Mouse (Mus musculus): ENCODE data around the gene Rtn3. TPM values are rescaled to one million over a fixed set of nuclear protein-coding genes. Genes with fewer than 3 reads are reported as not detected.

Rtn3 gene
- polyA plus RNA-seq, 1 experiment from 2014 or later, result 371 TPM

DNA sequence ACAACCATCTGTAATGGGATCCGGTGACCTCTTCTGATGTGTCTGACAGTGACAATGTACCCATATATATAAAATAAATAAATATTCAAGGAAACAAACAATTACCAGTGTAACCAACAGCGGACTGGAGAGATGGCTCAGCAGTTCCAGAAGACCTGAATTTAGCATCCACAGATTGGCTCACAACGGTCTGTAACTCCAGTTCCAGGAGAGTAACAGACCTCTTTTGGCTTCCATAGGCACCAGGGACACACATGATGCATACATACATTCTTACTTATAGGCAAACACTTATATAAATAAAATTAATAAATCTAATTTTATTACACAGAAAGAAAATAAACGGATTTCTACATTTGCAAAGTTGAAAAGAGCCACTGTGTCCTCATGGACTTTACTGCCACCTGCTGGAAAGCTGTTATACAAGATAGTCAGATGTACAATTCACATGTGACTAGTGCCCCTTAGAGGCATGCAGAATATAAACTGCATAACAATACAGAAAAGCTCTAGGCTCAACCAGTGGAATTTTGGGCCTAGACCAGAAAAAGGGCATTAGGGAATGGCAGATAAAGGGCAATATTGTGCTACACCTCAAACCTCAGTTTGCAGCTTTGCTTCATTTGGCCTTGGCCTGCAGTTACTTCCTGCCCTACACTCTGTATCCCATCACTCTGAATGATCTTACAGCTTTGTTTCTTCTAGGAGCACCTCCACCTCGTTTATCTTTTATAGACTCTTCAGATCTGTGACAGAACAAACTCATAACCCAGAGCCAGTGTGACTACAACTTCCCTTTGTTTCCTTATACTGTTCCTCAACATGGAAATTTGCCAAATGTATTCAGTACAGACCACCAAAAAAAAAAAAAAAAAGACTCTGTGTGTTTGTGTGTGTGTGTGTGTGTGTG lies 46.8 kb downstream of the Rtn3 start:
- Histone ChIP-seq H3K27ac (ENCODE audit: low read depth, low read length) (no peak overlapping the region), H3K4me3 (ENCODE audit: low read depth, low read length) (no peak overlapping the region), H3K9ac (ENCODE audit: low read length) (no peak overlapping the region), H3K9me3 (ENCODE audit: control insufficient read depth, low read length) (no peaks in the 10 kb centered on the region), H3K4me1 (ENCODE audit: control insufficient read depth, insufficient read depth, low read length) (0 out of 2 replicates have a peak, but pooled peaks cover 2% of the 10 kb centered on the region), H3K36me3 (ENCODE audit: control insufficient read depth, insufficient read depth, low read length) (peaks cover 18% of the 10 kb centered on the region), H3K4me2 (no peak overlapping the region), H3K27me3 (ENCODE audit: control insufficient read depth, insufficient read depth, low read length) (no peaks in the 10 kb centered on the region)
- peak; percentile 91 for DNase-seq (ENCODE audit: low spot score, missing footprints)
- WGBS, result 85% methylated on average over 5 of the region's 5 CpGs
- peak; percentile 55; the same call in 1 of the 2 replicates for ATAC-seq (ENCODE audit: low FRiP score)

DNA sequence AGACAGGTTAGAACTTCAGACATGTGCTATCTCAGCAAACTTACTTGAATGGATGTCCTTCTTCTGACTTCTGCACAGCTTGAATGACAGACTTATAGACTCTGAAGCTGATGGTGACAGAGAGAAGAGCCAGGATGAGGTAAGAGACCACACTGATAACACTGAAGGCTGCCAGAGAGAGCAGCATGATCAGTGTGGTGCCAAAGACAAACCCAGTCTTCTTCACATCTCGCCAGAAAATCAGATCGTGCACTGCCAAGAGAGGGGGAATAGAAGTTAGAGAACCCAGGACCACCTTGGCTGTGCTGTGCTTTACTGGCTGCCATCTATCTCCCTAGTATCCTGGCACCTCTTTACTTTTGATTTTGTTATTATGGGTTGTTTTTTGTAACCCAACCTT lies 48.2 kb downstream of the Rtn3 start:
- Histone ChIP-seq H3K9me3 (ENCODE audit: control insufficient read depth, low read length) (no peaks in the 10 kb centered on the region), H3K4me3 (ENCODE audit: low read depth, low read length) (no peak overlapping the region), H3K27me3 (ENCODE audit: control insufficient read depth, insufficient read depth, low read length) (no peaks in the 10 kb centered on the region), H3K9ac (ENCODE audit: low read length) (no peak overlapping the region), H3K4me2 (no peak overlapping the region), H3K4me1 (ENCODE audit: control insufficient read depth, insufficient read depth, low read length) (0 out of 2 replicates have a peak, but pooled peaks cover 2% of the 10 kb centered on the region), H3K36me3 (ENCODE audit: control insufficient read depth, insufficient read depth, low read length) (peaks cover 18% of the 10 kb centered on the region), H3K27ac (ENCODE audit: low read depth, low read length) (no peak overlapping the region)
- WGBS, result 94% methylated on average over 2 of the region's 2 CpGs
- DNase-seq (ENCODE audit: low spot score, missing footprints) (no peak), ATAC-seq (ENCODE audit: low FRiP score) (no peak)

DNA sequence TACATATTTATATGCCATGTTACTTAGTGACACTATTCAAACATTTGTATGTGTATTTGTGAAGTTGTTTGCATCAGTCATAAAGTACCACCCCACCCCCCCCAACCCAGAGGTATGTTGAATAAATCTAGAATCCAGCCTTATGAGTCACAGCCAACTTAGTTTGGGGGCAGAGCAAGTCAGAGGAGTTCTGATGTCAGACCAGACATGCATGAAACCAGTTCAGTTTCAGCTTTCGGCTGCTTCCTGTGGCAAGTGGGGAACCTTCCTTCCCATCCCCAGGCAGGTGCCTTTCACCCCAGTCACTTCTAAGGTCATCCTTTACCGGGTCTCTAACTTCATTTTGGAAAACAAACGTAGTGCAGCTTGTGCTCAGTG lies 57.7 kb downstream of the Rtn3 start:
- no peak for ATAC-seq (ENCODE audit: low FRiP score)
- peaks cover 24% of the 10 kb centered on the region for H3K36me3 ChIP-seq (ENCODE audit: control insufficient read depth, insufficient read depth, low read length)
- peaks cover 35% of the 10 kb centered on the region for H3K4me1 ChIP-seq (ENCODE audit: control insufficient read depth, insufficient read depth, low read length)
- no peaks in the 10 kb centered on the region for H3K9me3 ChIP-seq (ENCODE audit: control insufficient read depth, low read length)
- H3K9ac ChIP-seq (ENCODE audit: low read length), result no peak overlapping the region
- no peak overlapping the region for H3K4me3 ChIP-seq (ENCODE audit: low read depth, low read length)
- WGBS, result 63% methylated on average over 3 of the region's 3 CpGs
- DNase-seq (ENCODE audit: low spot score, missing footprints), result peak; percentile 86
- H3K27ac ChIP-seq (ENCODE audit: low read depth, low read length), result no peak overlapping the region
- no peaks in the 10 kb centered on the region for H3K27me3 ChIP-seq (ENCODE audit: control insufficient read depth, insufficient read depth, low read length)
- no peak overlapping the region for H3K4me2 ChIP-seq

DNA sequence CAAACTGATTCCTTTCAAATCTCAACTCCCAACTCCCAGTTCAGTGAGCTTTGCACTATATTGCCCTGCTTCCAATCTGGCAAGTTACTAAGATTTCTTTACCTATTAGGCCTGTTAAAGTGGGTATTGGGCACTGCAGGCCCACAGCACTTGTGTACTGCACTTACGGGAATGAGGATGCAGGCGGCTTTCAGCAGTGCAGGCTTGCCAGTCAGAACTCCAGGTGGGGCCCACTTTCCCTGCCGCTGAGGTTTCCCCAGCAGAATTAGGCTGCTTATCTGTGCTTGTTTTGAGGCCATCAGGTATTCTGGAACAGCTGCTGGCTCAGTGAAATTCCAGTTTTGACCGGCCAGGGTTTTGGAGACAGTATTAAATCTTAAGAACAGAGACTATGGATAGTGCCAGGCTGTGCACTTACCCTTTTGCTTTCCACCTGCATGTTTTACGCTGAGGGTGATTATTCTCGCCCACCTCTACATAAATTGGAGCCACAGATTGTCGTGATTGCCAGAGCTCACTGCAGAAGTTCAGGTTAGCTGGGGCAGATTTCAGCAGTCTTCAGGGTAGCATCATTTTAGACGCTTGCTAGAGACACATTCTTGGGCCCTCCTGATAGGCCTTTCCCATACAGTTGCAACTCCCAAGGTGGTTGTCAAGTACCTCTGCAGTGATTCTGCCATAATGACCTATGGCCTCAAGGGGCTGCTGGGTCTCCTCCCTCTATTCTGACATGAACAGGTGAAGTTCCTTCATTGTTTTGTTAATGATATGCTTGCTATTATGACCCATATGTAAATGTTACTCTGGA lies 58.3 kb downstream of the Rtn3 start:
- Histone ChIP-seq H3K4me3 (ENCODE audit: low read depth, low read length) (no peak overlapping the region), H3K9ac (ENCODE audit: low read length) (no peak overlapping the region), H3K4me2 (no peak overlapping the region), H3K27me3 (ENCODE audit: control insufficient read depth, insufficient read depth, low read length) (no peaks in the 10 kb centered on the region), H3K36me3 (ENCODE audit: control insufficient read depth, insufficient read depth, low read length) (peaks cover 29% of the 10 kb centered on the region), H3K9me3 (ENCODE audit: control insufficient read depth, low read length) (no peaks in the 10 kb centered on the region), H3K4me1 (ENCODE audit: control insufficient read depth, insufficient read depth, low read length) (peaks cover 41% of the 10 kb centered on the region), H3K27ac (ENCODE audit: low read depth, low read length) (peak overlapping the region; percentile 2; the same call in 1 of the 2 replicates)
- 65% methylated on average over 8 of the region's 8 CpGs for WGBS
- ATAC-seq (ENCODE audit: low FRiP score), result no peak
- peak; percentile 90 for DNase-seq (ENCODE audit: low spot score, missing footprints)

DNA sequence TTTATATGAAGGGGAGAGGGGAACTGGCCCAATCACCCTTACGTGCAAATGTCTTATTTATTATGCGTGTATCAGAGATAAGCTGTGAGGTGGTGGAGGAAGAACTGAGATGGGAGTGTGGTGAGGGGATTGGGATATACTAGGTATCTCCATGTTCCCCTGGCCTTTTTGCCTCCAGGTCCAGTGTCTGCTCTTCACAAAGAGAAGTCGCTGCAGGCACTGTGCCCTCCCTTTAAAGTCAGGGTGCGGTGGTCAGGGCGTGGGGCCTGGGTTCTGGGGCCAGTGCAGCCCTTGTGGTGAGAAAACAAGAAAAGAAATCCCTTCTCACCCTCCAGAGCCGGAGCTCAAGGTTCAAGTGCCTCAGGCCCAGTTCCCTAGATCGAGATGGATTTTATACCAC lies 59.0 kb downstream of the Rtn3 start:
- Histone ChIP-seq H3K27me3 (ENCODE audit: control insufficient read depth, insufficient read depth, low read length) (no peaks in the 10 kb centered on the region), H3K9ac (ENCODE audit: low read length) (no peak overlapping the region), H3K9me3 (ENCODE audit: control insufficient read depth, low read length) (no peaks in the 10 kb centered on the region), H3K4me2 (no peak overlapping the region), H3K4me1 (ENCODE audit: control insufficient read depth, insufficient read depth, low read length) (peaks cover 48% of the 10 kb centered on the region), H3K36me3 (ENCODE audit: control insufficient read depth, insufficient read depth, low read length) (peaks cover 29% of the 10 kb centered on the region), H3K4me3 (ENCODE audit: low read depth, low read length) (no peak overlapping the region), H3K27ac (ENCODE audit: low read depth, low read length) (0 out of 2 replicates have a peak overlapping the region, but pooled peaks have one; percentile 2)
- DNase-seq (ENCODE audit: low spot score, missing footprints) (peak; percentile 93), ATAC-seq (ENCODE audit: low FRiP score) (no peak)
- WGBS, result 62% methylated on average over 7 of the region's 7 CpGs

DNA sequence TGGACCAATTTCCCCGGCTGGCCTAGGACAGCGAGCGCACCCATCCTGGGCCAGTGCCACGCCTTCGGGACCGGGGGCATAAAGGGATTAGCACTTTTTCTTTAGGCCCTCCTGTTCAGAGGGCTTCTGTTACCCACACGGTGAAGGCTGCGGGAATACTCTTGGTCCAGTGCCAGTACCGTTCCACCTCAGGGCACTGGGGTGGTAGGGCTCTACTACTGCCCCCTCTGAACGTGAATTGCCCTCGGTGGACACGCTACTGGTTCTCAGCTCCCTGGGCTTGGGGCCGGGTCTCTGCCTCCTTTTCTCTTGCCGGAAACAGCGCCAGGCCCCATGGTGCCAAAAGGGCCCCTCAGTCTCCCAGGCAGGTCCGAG lies 59.4 kb downstream of the Rtn3 start:
- H3K9ac ChIP-seq (ENCODE audit: low read length), result peak overlapping the region; percentile 62
- H3K27ac ChIP-seq (ENCODE audit: low read depth, low read length), result no peak overlapping the region
- peak overlapping the region; percentile 14; the same call in 1 of the 2 replicates for H3K4me3 ChIP-seq (ENCODE audit: low read depth, low read length)
- peak; percentile 9 for ATAC-seq (ENCODE audit: low FRiP score)
- peak; percentile 95 for DNase-seq (ENCODE audit: low spot score, missing footprints)
- H3K4me2 ChIP-seq, result peak overlapping the region; percentile 75
- no peaks in the 10 kb centered on the region for H3K9me3 ChIP-seq (ENCODE audit: control insufficient read depth, low read length)
- peaks cover 29% of the 10 kb centered on the region for H3K36me3 ChIP-seq (ENCODE audit: control insufficient read depth, insufficient read depth, low read length)
- H3K27me3 ChIP-seq (ENCODE audit: control insufficient read depth, insufficient read depth, low read length), result no peaks in the 10 kb centered on the region
- peaks cover 53% of the 10 kb centered on the region for H3K4me1 ChIP-seq (ENCODE audit: control insufficient read depth, insufficient read depth, low read length)
- 18% methylated on average over 16 of the region's 16 CpGs for WGBS

DNA sequence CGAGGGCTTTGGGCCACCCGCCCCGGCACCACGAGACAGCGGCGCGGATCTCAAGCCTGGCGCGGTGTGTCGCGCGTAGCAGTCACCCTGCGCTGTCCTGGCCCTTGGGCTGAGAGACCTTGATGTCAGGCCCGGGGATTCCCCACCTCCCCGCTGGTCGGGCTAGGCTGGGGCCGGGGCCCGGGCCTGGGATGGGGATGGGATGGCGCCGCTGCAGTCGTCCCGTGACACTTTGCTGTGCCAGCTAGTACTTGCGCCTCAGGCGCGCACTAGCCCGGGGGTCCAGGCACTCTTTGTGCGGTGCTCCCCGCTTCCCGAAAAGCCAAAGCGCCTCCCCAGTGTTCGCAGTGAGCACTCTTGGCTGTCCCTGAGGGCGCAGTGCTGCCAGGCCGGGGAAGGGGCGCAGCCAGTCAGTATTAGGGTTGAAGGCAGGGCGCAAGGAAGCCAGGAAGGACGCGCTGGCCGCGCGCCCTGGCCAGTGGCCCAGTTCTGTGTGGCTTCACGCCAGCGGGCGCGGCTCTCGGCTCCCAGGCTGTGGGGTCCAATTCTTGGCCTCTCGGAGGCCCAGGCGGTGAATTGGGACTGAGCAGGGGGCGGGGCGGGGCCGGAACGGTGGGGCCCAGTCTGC lies 59.9 kb downstream of the Rtn3 start:
- Histone ChIP-seq H3K9me3 (ENCODE audit: control insufficient read depth, low read length) (no peaks in the 10 kb centered on the region), H3K36me3 (ENCODE audit: control insufficient read depth, insufficient read depth, low read length) (peaks cover 24% of the 10 kb centered on the region), H3K4me3 (ENCODE audit: low read depth, low read length) (peak overlapping the region; percentile 14), H3K27me3 (ENCODE audit: control insufficient read depth, insufficient read depth, low read length) (no peaks in the 10 kb centered on the region), H3K9ac (ENCODE audit: low read length) (peak overlapping the region; percentile 62), H3K4me1 (ENCODE audit: control insufficient read depth, insufficient read depth, low read length) (peaks cover 53% of the 10 kb centered on the region), H3K4me2 (peak overlapping the region; percentile 75), H3K27ac (ENCODE audit: low read depth, low read length) (peak overlapping the region; percentile 61)
- WGBS, result 12% methylated on average over 51 of the region's 51 CpGs
- ATAC-seq (ENCODE audit: low FRiP score), result peak; percentile 36
- DNase-seq (ENCODE audit: low spot score, missing footprints), result peak; percentile 96

DNA sequence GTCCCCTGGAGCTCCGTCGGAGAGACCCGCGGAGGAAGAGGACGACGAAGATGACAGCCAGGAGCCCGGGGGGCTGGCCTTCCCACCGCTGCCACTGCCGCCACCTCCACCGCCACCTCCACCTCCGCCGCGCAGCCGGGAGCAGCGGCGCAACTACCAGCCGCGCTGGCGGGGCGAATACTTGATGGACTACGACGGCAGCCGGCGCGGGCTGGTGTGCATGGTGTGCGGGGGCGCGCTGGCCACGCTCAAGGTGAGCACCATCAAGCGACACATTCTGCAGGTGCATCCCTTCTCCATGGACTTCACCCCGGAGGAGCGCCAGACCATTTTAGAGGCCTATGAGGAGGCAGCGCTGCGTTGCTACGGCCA lies 60.4 kb downstream of the Rtn3 start:
- Histone ChIP-seq H3K9me3 (ENCODE audit: control insufficient read depth, low read length) (no peaks in the 10 kb centered on the region), H3K36me3 (ENCODE audit: control insufficient read depth, insufficient read depth, low read length) (peaks cover 20% of the 10 kb centered on the region), H3K4me3 (ENCODE audit: low read depth, low read length) (peak overlapping the region; percentile 14), H3K27ac (ENCODE audit: low read depth, low read length) (peak overlapping the region; percentile 61), H3K4me1 (ENCODE audit: control insufficient read depth, insufficient read depth, low read length) (peaks cover 53% of the 10 kb centered on the region), H3K9ac (ENCODE audit: low read length) (peak overlapping the region; percentile 62), H3K27me3 (ENCODE audit: control insufficient read depth, insufficient read depth, low read length) (no peaks in the 10 kb centered on the region), H3K4me2 (peak overlapping the region; percentile 75)
- DNase-seq (ENCODE audit: low spot score, missing footprints) (no peak), ATAC-seq (ENCODE audit: low FRiP score) (peak; percentile 1; the same call in 1 of the 2 replicates)
- 3% methylated on average over 35 of the region's 35 CpGs for WGBS
